Mouse (Mus musculus) MEL (cell line): ENCODE measurements around the gene Exoc6b.
A peak's percentile ranks its signal among the peaks of the same experiment; 100 is the strongest.

Source experiments
- BHLHE40 ChIP-seq: IDR thresholded peaks from 2 replicates; pipeline ENCODE4 v1.6.1; 2012; ENCODE audit warnings: low read depth, mild to moderate bottlenecking, inconsistent platforms, low read length, improper control_type of control experiment, borderline replicate concordance
- CTCF ChIP-seq, 3 experiments: IDR thresholded peaks in 2 of 3; conservative IDR thresholded peaks in 1 of 3; 2 replicates each; pipeline ENCODE4 v1.5.1; 2011 to 2012; ENCODE audit warnings: low read length in 3 of 3, low read depth in 2 of 3, mild to moderate bottlenecking in 2 of 3, improper control_type of control experiment in 1 of 3, inconsistent platforms in 1 of 3, mixed read lengths in 1 of 3, moderate library complexity in 1 of 3; ENCODE audit not compliant: control insufficient read depth in 1 of 3, insufficient read depth in 1 of 3, poor library complexity in 1 of 3, severe bottlenecking in 1 of 3
- MAX ChIP-seq: IDR thresholded peaks from 2 replicates; pipeline ENCODE4 v1.6.1; 2011; ENCODE audit warnings: low read length, improper control_type of control experiment
- POLR2AphosphoS2 ChIP-seq: IDR thresholded peaks from 2 replicates; pipeline ENCODE4 v1.6.1; 2011; ENCODE audit warnings: low read length, improper control_type of control experiment
- UBTF ChIP-seq: IDR thresholded peaks from 2 replicates; pipeline ENCODE4 v1.6.1; 2012; ENCODE audit warnings: low read depth, mild to moderate bottlenecking, inconsistent platforms, low read length, improper control_type of control experiment, moderate library complexity, borderline replicate concordance; ENCODE audit not compliant: insufficient read depth
- ZKSCAN1 ChIP-seq: IDR thresholded peaks from 2 replicates; pipeline ENCODE4 v1.6.1; 2012; ENCODE audit warnings: low read depth, mild to moderate bottlenecking, inconsistent platforms, low read length, improper control_type of control experiment, moderate library complexity

DNA sequence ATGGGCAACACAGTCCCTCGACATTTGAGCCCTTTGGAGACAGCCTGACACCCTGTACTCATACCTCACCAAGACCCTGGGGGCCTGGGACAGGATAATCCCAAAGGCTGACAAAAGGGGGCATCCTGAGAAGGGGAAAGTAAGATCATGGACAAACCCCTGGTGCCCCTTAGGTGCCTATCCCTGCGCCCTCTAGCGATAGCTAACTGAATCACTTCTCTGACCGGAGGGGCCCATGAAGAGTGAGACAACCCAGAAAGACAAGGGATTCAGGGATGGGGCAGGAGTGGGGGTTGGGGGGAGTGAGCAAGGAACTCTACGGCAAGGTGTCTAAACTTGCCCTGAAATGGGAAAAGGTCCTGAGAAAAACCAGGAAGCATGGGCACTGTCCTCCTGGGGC, 490.4 kb downstream of the Exoc6b start:
- peak in 2 of 3 experiments; percentile 69 to 74; a peak in 5 of 6 replicates for TF ChIP-seq CTCF (IDR thresholded peaks at IDR 0.05 in 2 of 3, conservative IDR thresholded peaks at IDR 0.05 in 1 of 3; ENCODE audit: control insufficient read depth in 1 of 3, insufficient read depth in 1 of 3, low read depth in 2 of 3, low read length in 3 of 3, poor library complexity in 1 of 3, severe bottlenecking in 1 of 3)
- TF ChIP-seq BHLHE40: no peak
- no peak for TF ChIP-seq MAX
- TF ChIP-seq UBTF: no peak
- TF ChIP-seq ZKSCAN1: no peak
- TF ChIP-seq POLR2AphosphoS2: no peak
